Comparison of ENCODE assay signal across 29 mouse cellular contexts in the genomic region with DNA sequence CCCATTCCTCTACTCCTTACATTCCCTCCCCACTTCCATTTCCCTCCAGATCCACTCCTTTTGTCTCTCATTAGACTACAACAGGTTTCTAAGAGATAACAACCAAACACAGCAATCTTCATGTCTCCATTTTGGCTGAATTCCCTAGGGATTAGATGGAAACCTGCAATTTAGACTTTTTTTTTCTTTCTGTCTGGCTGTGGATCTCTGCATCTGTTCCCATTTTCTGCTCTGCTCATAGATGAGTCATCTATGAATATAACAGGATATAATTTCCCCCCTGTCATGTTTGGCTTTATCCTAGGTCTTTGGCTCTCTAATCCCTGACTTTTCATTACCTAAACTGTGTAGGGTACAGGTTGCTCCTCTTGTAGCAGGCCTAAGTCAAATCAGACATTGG.
DNase-seq lines count a peak whose midpoint lies in the region; ATAC-seq and TF ChIP-seq lines count a peak whose summit lies in the region.
"Had no signal": no experiment of that assay in that cellular context is flagged by ENCODE, and none has a peak within 500 bp of the region (broad histone marks: within the 10 kb centered on the region; RNA-seq: fewer than 3 reads in every experiment).

No protein-coding gene starts in this region.

- no peak overlapping the region for H3K4me2 ChIP-seq in forebrain, postnatal 0 days (ENCODE audit: low read depth)
- no peak overlapping the region for H3K4me2 ChIP-seq in forebrain, embryonic 15.5 days (replicated peaks)
- no peak overlapping the region for H3K4me2 ChIP-seq in liver, embryonic 12.5 days
- H3K4me2 ChIP-seq: embryonic facial prominence, embryonic 12.5 days; intestine, embryonic 15.5 days; limb, embryonic 12.5 days; lung, embryonic 15.5 days; midbrain, embryonic 15.5 days; neural tube, embryonic 15.5 days had no signal

- peak; percentile 53 for ATAC-seq in forebrain, postnatal 0 days
- ATAC-seq in forebrain, embryonic 15.5 days (replicated peaks) = no peak
- ATAC-seq in liver, embryonic 12.5 days = no peak
- ATAC-seq: CD4-positive, CD25-positive, alpha-beta regulatory T cell, adult 4 months; hindbrain, embryonic 16.5 days; intestine, embryonic 15.5 days; midbrain, embryonic 15.5 days had no signal

- no peak overlapping the region for H3K4me3 ChIP-seq in forebrain, postnatal 0 days (ENCODE audit: low read depth, low read length)
- no peak overlapping the region for H3K4me3 ChIP-seq in forebrain, embryonic 15.5 days
- no peak overlapping the region for H3K4me3 ChIP-seq in liver, embryonic 12.5 days
- H3K4me3 ChIP-seq: embryonic facial prominence, embryonic 12.5 days; hindbrain, embryonic 10.5 days; intestine, embryonic 15.5 days; limb, embryonic 12.5 days; lung, embryonic 15.5 days; midbrain, embryonic 10.5 days; midbrain, embryonic 15.5 days; neural tube, embryonic 15.5 days had no signal

- H3K9ac ChIP-seq in forebrain, postnatal 0 days = no peak overlapping the region
- no peak overlapping the region for H3K9ac ChIP-seq in forebrain, embryonic 15.5 days (replicated peaks)
- no peak overlapping the region for H3K9ac ChIP-seq in liver, embryonic 12.5 days
- H3K9ac ChIP-seq: embryonic facial prominence, embryonic 12.5 days; intestine, embryonic 15.5 days; limb, embryonic 12.5 days; lung, embryonic 15.5 days; midbrain, embryonic 15.5 days; neural tube, embryonic 15.5 days had no signal

- peak; percentile 14 for DNase-seq in forebrain, postnatal 0 days
- peak; percentile 7 for DNase-seq in left cerebral cortex, adult 11 months (ENCODE audit: low spot score)
- DNase-seq in left cerebral cortex, adult 8-10 months (ENCODE audit: low spot score in 2 of 2) = no peak
- DNase-seq in layer of hippocampus, adult 9-11 months = peak; percentile 9
- no peak for DNase-seq in cerebellum, adult 9-10 months
- DNase-seq: adrenal gland, postnatal 25 days; cerebellum, adult 8-10 months; cerebellum, postnatal 36 days; gastrocnemius, postnatal 10 days; heart, postnatal 14 days; kidney, adult 8-10 months; kidney, postnatal 4 days; right cerebral cortex, adult 18-20 months; spleen, adult 18-20 months; thymus, adult 18-20 months; thymus, postnatal 25 days had no signal

- TF ChIP-seq CTCF in forebrain, postnatal 0 days (IDR thresholded peaks at IDR 0.05; ENCODE audit: low read depth) = no peak

- H3K9me3 ChIP-seq in forebrain, postnatal 0 days (ENCODE audit: low read length) = no peaks in the 10 kb centered on the region
- no peaks in the 10 kb centered on the region for H3K9me3 ChIP-seq in forebrain, embryonic 15.5 days
- H3K9me3 ChIP-seq in liver, embryonic 12.5 days (replicated peaks) = no peaks in the 10 kb centered on the region
- H3K9me3 ChIP-seq: embryonic facial prominence, embryonic 12.5 days; hindbrain, embryonic 10.5 days; intestine, embryonic 15.5 days; limb, embryonic 12.5 days; lung, embryonic 15.5 days; midbrain, embryonic 10.5 days; midbrain, embryonic 15.5 days; neural tube, embryonic 15.5 days had no signal

- no peaks in the 10 kb centered on the region for H3K27me3 ChIP-seq in forebrain, postnatal 0 days (ENCODE audit: insufficient read depth, low read length)
- H3K27me3 ChIP-seq in forebrain, embryonic 15.5 days = no peaks in the 10 kb centered on the region
- no peaks in the 10 kb centered on the region for H3K27me3 ChIP-seq in liver, embryonic 12.5 days (replicated peaks)
- H3K27me3 ChIP-seq: embryonic facial prominence, embryonic 12.5 days; intestine, embryonic 15.5 days; limb, embryonic 12.5 days; lung, embryonic 15.5 days; midbrain, embryonic 15.5 days; neural tube, embryonic 15.5 days had no signal

- H3K36me3 ChIP-seq in forebrain, postnatal 0 days (ENCODE audit: insufficient read depth) = no peaks in the 10 kb centered on the region
- no peaks in the 10 kb centered on the region for H3K36me3 ChIP-seq in forebrain, embryonic 15.5 days
- H3K36me3 ChIP-seq in liver, embryonic 12.5 days = no peaks in the 10 kb centered on the region
- H3K36me3 ChIP-seq: embryonic facial prominence, embryonic 12.5 days; hindbrain, embryonic 10.5 days; intestine, embryonic 15.5 days; limb, embryonic 12.5 days; lung, embryonic 15.5 days; midbrain, embryonic 10.5 days; midbrain, embryonic 15.5 days; neural tube, embryonic 15.5 days had no signal

- no peaks in the 10 kb centered on the region for H3K4me1 ChIP-seq in forebrain, postnatal 0 days (ENCODE audit: insufficient read depth)
- peaks cover 6% of the 10 kb centered on the region for H3K4me1 ChIP-seq in forebrain, embryonic 15.5 days
- no peaks in the 10 kb centered on the region for H3K4me1 ChIP-seq in liver, embryonic 12.5 days
- H3K4me1 ChIP-seq: embryonic facial prominence, embryonic 12.5 days; intestine, embryonic 15.5 days; limb, embryonic 12.5 days; lung, embryonic 15.5 days; midbrain, embryonic 10.5 days; midbrain, embryonic 15.5 days; neural tube, embryonic 15.5 days had no signal

- no peak overlapping the region for H3K27ac ChIP-seq in forebrain, postnatal 0 days (ENCODE audit: low read depth, low read length)
- H3K27ac ChIP-seq in forebrain, embryonic 15.5 days (replicated peaks) = no peak overlapping the region
- no peak overlapping the region for H3K27ac ChIP-seq in liver, embryonic 12.5 days
- H3K27ac ChIP-seq: embryonic facial prominence, embryonic 12.5 days; hindbrain, embryonic 10.5 days; intestine, embryonic 15.5 days; kidney, postnatal 0 days; limb, embryonic 12.5 days; lung, embryonic 15.5 days; midbrain, embryonic 10.5 days; midbrain, embryonic 15.5 days; neural tube, embryonic 15.5 days had no signal

Comparison
In these comparisons a context has a peak if more than half of its experiments do, and no peak if none do; other contexts are left out.
1. DNase-seq: peak in forebrain, postnatal 0 days (single experiment), left cerebral cortex, adult 11 months (single experiment) and layer of hippocampus, adult 9-11 months (single experiment); none in left cerebral cortex, adult 8-10 months (0 of 2) and cerebellum, adult 9-10 months (single experiment).